Mouse (Mus musculus): Measurements from ENCODE around the gene Olfml2a.

Gene Olfml2a

DNA sequence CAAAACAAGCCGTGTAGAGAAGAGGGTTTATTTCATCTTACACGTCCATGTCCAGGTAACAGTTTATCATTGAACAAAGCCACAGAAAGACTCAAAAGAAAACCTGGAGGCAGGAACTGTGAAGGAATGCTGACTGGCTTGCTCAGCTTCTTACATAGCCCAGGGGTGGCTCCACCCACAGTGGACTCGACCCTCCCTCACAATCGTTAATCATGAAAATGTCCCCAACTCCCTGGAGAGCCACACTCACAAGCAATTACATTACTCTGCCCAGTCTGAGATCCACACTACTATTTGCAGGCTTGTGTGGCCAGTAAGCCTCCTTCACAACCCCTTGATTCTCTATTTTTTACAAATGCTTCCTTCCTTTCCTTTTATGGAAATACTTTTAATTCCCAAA, 32.4 kb downstream of the Olfml2a start:
- Histone ChIP-seq H3K9me3 (ENCODE audit: low read length) (no peaks in the 10 kb centered on the region), H3K27me3 (ENCODE audit: insufficient read depth, low read length) (no peaks in the 10 kb centered on the region; the same call in none of the 2 replicates), H3K36me3 (ENCODE audit: insufficient read depth, low read length) (no peaks in the 10 kb centered on the region), H3K4me3 (replicated peaks; ENCODE audit: low read length) (no peak overlapping the region), H3K4me1 (replicated peaks; ENCODE audit: low read depth, low read length) (peaks cover 8% of the 10 kb centered on the region)
- TF ChIP-seq POU5F1 (IDR thresholded peaks at IDR 0.05; ENCODE audit: borderline replicate concordance, low read length), result no peak

DNA sequence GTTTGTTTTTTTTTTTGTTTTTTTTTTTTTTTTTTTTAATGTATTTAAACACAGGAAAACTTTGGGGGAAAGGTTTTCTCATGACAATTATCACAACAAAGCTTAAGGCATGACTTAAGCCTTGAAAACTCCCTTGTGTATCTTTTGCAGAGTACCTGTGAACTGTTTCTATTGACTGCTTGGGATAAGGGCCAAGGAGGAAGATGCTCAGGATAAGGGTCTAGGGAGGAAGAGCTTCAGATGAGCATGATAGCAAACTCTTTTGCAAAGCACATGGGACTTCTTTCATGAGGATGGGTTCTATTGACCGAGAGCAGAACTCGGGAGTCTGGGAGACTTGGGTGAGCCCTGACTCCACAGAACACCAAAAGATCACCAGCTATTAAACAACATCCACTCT, 37.9 kb downstream of the Olfml2a start:
- H3K4me1 ChIP-seq (replicated peaks; ENCODE audit: low read depth, low read length), result peaks cover 10% of the 10 kb centered on the region
- no peak for TF ChIP-seq POU5F1 (IDR thresholded peaks at IDR 0.05; ENCODE audit: borderline replicate concordance, low read length)
- no peak for TF ChIP-seq CTCF (conservative IDR thresholded peaks at IDR 0.05; ENCODE audit: low read length)
- no peak for TF ChIP-seq NANOG (IDR thresholded peaks at IDR 0.05; ENCODE audit: borderline replicate concordance, low read length)
- H3K4me3 ChIP-seq (replicated peaks; ENCODE audit: low read length), result no peak overlapping the region
- no peaks in the 10 kb centered on the region; the same call in 1 of the 2 replicates for H3K27me3 ChIP-seq (ENCODE audit: insufficient read depth, low read length)
- no peaks in the 10 kb centered on the region for H3K9me3 ChIP-seq (ENCODE audit: low read length)
- H3K36me3 ChIP-seq (ENCODE audit: insufficient read depth, low read length), result no peaks in the 10 kb centered on the region

DNA sequence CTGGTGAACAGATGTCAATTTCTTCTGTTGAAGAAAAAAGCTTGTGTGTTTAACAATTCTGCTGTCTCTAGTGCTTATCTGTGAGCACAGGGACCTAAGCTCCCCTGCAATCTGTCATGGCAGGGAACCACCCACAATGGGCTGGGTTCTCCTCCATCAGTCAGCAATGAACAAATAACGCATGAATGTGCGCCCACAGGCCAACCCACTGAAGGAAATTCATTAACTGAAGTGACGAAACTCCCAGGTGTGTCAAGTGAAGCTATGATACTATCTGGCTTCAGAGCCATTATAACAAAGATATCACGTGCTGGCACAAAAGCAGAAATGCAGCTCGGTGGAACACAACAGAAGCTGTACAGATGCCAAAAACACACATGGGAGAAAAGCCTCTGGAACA, 38.3 kb downstream of the Olfml2a start:
- H3K27me3 ChIP-seq (ENCODE audit: insufficient read depth, low read length), result no peaks in the 10 kb centered on the region; the same call in 1 of the 2 replicates
- H3K4me1 ChIP-seq (replicated peaks; ENCODE audit: low read depth, low read length), result peaks cover 12% of the 10 kb centered on the region
- H3K4me3 ChIP-seq (replicated peaks; ENCODE audit: low read length), result no peak overlapping the region
- no peaks in the 10 kb centered on the region for H3K36me3 ChIP-seq (ENCODE audit: insufficient read depth, low read length)
- TF ChIP-seq NANOG (IDR thresholded peaks at IDR 0.05; ENCODE audit: borderline replicate concordance, low read length) (no peak), CTCF (conservative IDR thresholded peaks at IDR 0.05; ENCODE audit: low read length) (no peak), POU5F1 (IDR thresholded peaks at IDR 0.05; ENCODE audit: borderline replicate concordance, low read length) (no peak)
- no peaks in the 10 kb centered on the region for H3K9me3 ChIP-seq (ENCODE audit: low read length)

- no peaks in the 10 kb centered on the region for H3K9me3 ChIP-seq (ENCODE audit: low read length)
- TF ChIP-seq CTCF (conservative IDR thresholded peaks at IDR 0.05; ENCODE audit: low read length) (no peak), NANOG (IDR thresholded peaks at IDR 0.05; ENCODE audit: borderline replicate concordance, low read length) (no peak)
Observed at GRCm38 (mm10) chr2:38973223-38973622, 41.4 kb downstream of the Olfml2a start.

DNA sequence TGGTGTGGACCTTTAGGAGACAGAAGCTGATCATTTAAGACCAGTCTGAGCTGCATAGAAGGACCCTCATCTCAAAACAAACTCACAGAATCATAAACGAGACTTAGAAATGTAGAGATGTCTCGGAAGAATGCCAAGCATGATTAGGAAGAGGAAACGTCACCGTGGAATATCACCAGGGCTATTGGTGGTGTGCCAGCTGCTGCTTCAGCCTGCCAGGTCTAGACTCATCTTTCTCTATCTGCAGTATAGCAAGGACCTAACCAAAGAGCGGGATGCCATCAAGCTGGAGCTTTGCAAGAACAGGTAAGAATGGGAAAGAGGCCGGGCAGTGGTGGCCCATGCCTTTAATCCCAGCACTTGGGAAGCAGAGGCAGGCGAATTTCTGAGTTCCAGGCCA, 41.9 kb downstream of the Olfml2a start:
- Histone ChIP-seq H3K36me3 (ENCODE audit: insufficient read depth, low read length) (no peaks in the 10 kb centered on the region), H3K9me3 (ENCODE audit: low read length) (no peaks in the 10 kb centered on the region), H3K4me3 (replicated peaks; ENCODE audit: low read length) (no peak overlapping the region), H3K4me1 (replicated peaks; ENCODE audit: low read depth, low read length) (peaks cover 29% of the 10 kb centered on the region), H3K27me3 (ENCODE audit: insufficient read depth, low read length) (peaks cover 25% of the 10 kb centered on the region)
- TF ChIP-seq NANOG (IDR thresholded peaks at IDR 0.05; ENCODE audit: borderline replicate concordance, low read length) (no peak), CTCF (conservative IDR thresholded peaks at IDR 0.05; ENCODE audit: low read length) (no peak), POU5F1 (IDR thresholded peaks at IDR 0.05; ENCODE audit: borderline replicate concordance, low read length) (no peak)

More at GRCm38 (mm10) chr2:38973223-38973622, 41.4 kb downstream of the Olfml2a start:
- H3K27me3 ChIP-seq (ENCODE audit: insufficient read depth, low read length), result peaks cover 23% of the 10 kb centered on the region
- no peak overlapping the region for H3K4me3 ChIP-seq (replicated peaks; ENCODE audit: low read length)
- H3K4me1 ChIP-seq (replicated peaks; ENCODE audit: low read depth, low read length), result peaks cover 29% of the 10 kb centered on the region
- no peaks in the 10 kb centered on the region for H3K36me3 ChIP-seq (ENCODE audit: insufficient read depth, low read length)

- no peak overlapping the region for H3K4me3 ChIP-seq (replicated peaks; ENCODE audit: low read length)
- H3K9me3 ChIP-seq (ENCODE audit: low read length), result no peaks in the 10 kb centered on the region
- H3K36me3 ChIP-seq (ENCODE audit: insufficient read depth, low read length), result no peaks in the 10 kb centered on the region
- peaks cover 29% of the 10 kb centered on the region for H3K4me1 ChIP-seq (replicated peaks; ENCODE audit: low read depth, low read length)
- no peak for TF ChIP-seq NANOG (IDR thresholded peaks at IDR 0.05; ENCODE audit: borderline replicate concordance, low read length)
- TF ChIP-seq POU5F1 (IDR thresholded peaks at IDR 0.05; ENCODE audit: borderline replicate concordance, low read length), result no peak
- TF ChIP-seq CTCF (conservative IDR thresholded peaks at IDR 0.05; ENCODE audit: low read length), result no peak
- peaks cover 25% of the 10 kb centered on the region for H3K27me3 ChIP-seq (ENCODE audit: insufficient read depth, low read length)
Observed at GRCm38 (mm10) chr2:38974171-38974570, 42.4 kb downstream of the Olfml2a start.

DNA sequence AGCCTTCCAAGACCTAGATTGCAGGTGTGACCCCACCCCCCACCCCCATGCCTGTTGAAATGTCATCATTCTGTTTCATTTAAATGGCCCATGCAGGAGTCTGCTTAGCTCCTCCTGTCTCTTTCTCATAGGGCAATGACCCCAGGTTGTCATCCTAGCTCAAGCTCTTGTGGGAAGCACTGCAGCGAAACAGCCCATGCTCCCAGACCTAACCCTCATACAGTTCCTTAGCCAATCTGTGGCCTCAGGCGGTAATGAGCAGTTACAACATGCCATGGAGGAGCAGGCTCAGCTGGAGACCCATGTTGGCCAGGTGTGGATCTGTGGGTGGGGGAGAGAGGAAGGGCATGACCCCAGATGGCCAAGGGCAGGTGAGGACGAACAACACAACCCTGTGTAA, 43.4 kb downstream of the Olfml2a start:
- H3K36me3 ChIP-seq (ENCODE audit: insufficient read depth, low read length), result no peaks in the 10 kb centered on the region
- peak overlapping the region; percentile 69 for H3K4me3 ChIP-seq (replicated peaks; ENCODE audit: low read length)
- H3K4me1 ChIP-seq (replicated peaks; ENCODE audit: low read depth, low read length), result peaks cover 29% of the 10 kb centered on the region
- no peaks in the 10 kb centered on the region for H3K9me3 ChIP-seq (ENCODE audit: low read length)
- peaks cover 32% of the 10 kb centered on the region for H3K27me3 ChIP-seq (ENCODE audit: insufficient read depth, low read length)
- no peak for TF ChIP-seq POU5F1 (IDR thresholded peaks at IDR 0.05; ENCODE audit: borderline replicate concordance, low read length)
- TF ChIP-seq NANOG (IDR thresholded peaks at IDR 0.05; ENCODE audit: borderline replicate concordance, low read length), result no peak
- TF ChIP-seq CTCF (conservative IDR thresholded peaks at IDR 0.05; ENCODE audit: low read length), result no peak

DNA sequence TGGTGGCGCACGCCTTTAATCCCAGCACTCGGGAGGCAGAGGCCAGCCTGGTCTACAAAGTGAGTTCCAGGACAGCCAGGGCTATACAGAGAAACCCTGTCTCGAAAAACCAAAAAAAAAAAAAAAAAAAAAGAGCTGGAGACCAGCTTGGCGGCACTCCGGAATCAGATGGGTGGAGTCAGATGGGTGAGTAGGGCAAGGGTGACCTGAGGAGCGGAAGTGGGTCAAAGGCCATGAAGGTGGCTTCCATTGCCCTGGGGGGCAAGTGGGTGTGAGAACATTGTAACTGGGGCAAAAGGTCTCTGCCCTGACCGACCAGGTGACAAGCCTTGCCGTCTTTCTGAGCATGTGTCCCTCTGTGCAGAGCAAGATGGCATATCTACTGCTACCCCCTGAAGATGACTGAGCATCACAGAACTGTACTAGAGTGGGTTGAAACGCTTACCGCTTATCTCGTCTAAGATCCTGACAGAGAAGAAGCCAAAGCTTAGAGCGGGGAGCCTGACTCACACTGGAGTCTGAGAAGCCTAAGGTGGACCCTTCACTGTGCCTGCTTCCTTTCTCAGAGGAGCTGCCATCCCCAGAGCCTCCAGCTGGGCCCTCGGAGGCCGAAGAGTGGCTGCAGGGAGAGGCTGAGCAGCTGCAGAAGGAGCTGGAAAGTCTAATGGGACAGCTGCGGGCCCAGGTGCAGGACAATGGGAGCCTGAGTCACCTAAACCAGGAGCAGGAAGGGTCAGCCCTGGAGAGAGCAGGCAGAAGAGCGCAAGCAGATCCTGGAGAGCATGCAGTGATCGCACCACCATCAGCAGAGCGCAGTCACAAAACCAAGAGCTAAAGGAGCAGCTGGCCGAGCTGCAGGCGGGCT, 44.4 kb downstream of the Olfml2a start:
- Histone ChIP-seq H3K9me3 (ENCODE audit: low read length) (no peaks in the 10 kb centered on the region), H3K4me1 (replicated peaks; ENCODE audit: low read depth, low read length) (peaks cover 33% of the 10 kb centered on the region), H3K4me3 (replicated peaks; ENCODE audit: low read length) (peak overlapping the region; percentile 69), H3K27me3 (ENCODE audit: insufficient read depth, low read length) (peaks cover 32% of the 10 kb centered on the region), H3K36me3 (ENCODE audit: insufficient read depth, low read length) (no peaks in the 10 kb centered on the region)
- no peak for TF ChIP-seq POU5F1 (IDR thresholded peaks at IDR 0.05; ENCODE audit: borderline replicate concordance, low read length)
- TF ChIP-seq NANOG (IDR thresholded peaks at IDR 0.05; ENCODE audit: borderline replicate concordance, low read length), result no peak
- no peak for TF ChIP-seq CTCF (conservative IDR thresholded peaks at IDR 0.05; ENCODE audit: low read length)

GRCm38 (mm10) chr2:38977837-38978236, 46.1 kb downstream of the Olfml2a start:
- Histone ChIP-seq H3K4me1 (replicated peaks; ENCODE audit: low read depth, low read length) (peaks cover 38% of the 10 kb centered on the region), H3K9me3 (ENCODE audit: low read length) (no peaks in the 10 kb centered on the region), H3K27me3 (ENCODE audit: insufficient read depth, low read length) (peaks cover 32% of the 10 kb centered on the region), H3K4me3 (replicated peaks; ENCODE audit: low read length) (no peak overlapping the region), H3K36me3 (ENCODE audit: insufficient read depth, low read length) (no peaks in the 10 kb centered on the region)
- TF ChIP-seq CTCF (conservative IDR thresholded peaks at IDR 0.05; ENCODE audit: low read length) (no peak), NANOG (IDR thresholded peaks at IDR 0.05; ENCODE audit: borderline replicate concordance, low read length) (no peak), POU5F1 (IDR thresholded peaks at IDR 0.05; ENCODE audit: borderline replicate concordance, low read length) (no peak)
